Mouse (Mus musculus) midbrain, embryonic 10.5 days (tissue): Measurements from ENCODE around the gene Olfr1508. TPM values are rescaled to one million over a fixed set of nuclear protein-coding genes. Genes with fewer than 3 reads are reported as not detected.
"Not testable (repeated sequence)": the region's sequence is repeated elsewhere in the genome, so short reads cannot be mapped to it uniquely, and the experiment has no call there.

Experiments
- DNase-seq: peaks from one replicate; pipeline ENCODE4 v3.0.0-alpha.2; 2017; ENCODE audit warnings: low spot score
- H3K27ac ChIP-seq: fragments of 300-500 bp; sonication (generic); replicated peaks from 2 replicates; pipeline ENCODE4 v1.5.1; 2016; ENCODE audit warnings: mild to moderate bottlenecking
- H3K27me3 ChIP-seq: fragments of 300-500 bp; sonication (generic); 2 replicates; pipeline ENCODE4 v1.6.1; 2016; ENCODE audit warnings: low read depth, mild to moderate bottlenecking; ENCODE audit not compliant: poor library complexity, severe bottlenecking
- H3K36me3 ChIP-seq: fragments of 300-500 bp; sonication (generic); 2 replicates; pipeline ENCODE4 v1.6.1; 2016; ENCODE audit warnings: mild to moderate bottlenecking, moderate library complexity
- H3K4me1 ChIP-seq: fragments of 300-500 bp; sonication (generic); 2 replicates; pipeline ENCODE4 v1.6.1; 2016
- H3K4me3 ChIP-seq: fragments of 300-500 bp; sonication (generic); 2 replicates; pipeline ENCODE4 v1.5.1; 2016; ENCODE audit warnings: mild to moderate bottlenecking, moderate library complexity
- H3K9me3 ChIP-seq: fragments of 300-500 bp; sonication (generic); replicated peaks from 2 replicates; pipeline ENCODE4 v1.6.1; 2016; ENCODE audit warnings: mild to moderate bottlenecking
- WGBS: fragments of 180-500 bp; shearing (Covaris S2); methylation state at CpG from one replicate; pipeline ENCODE4 v1.1.7; 2016; 5-methylcytosine and 5-hydroxymethylcytosine counted together
- polyA plus RNA-seq: library from polyadenylated mRNA; unstranded; fragments of >200 nt; fragmentation: Nextera tagmentation; extraction: Ambion mirVana; gene quantifications from 2 replicates; pipeline ENCODE4 v1.2.1, GENCODE M21; 2016

Olfr1508 gene
- not detected in 2 replicates for polyA plus RNA-seq

GRCm38 (mm10) chr14:52467395-52467794, at the start of gene Olfr1508:
Olfr1508 (minus strand) TSS chr14:52467495.
- WGBS = 73% methylated on average over 2 of the region's 2 CpGs
- no peak for DNase-seq

DNA sequence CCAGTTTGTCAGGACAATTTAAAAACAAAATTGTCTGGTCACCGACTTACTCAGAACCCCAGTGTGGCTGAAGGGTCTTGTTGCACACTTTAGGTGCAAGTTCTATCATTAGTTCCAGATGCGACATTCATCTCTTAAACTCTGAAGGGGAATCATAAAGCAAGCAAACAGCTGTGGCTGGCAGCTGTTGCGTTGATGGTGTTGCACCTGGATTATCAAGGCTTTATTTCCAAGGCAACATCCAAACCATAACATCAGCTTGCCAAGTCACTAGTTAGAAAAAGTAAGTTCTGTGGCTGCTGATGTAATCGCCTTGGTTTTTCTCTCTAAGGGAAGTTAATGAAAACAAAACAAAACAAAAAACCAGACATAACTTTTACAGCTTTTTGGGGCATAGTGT, 28.2 kb upstream of the Olfr1508 start, which contains the start of gene Olfr1507:
Olfr1507 (minus strand) TSS at position 234 of the 400 bp plus-strand sequence.
- no peaks in the 10 kb centered on the region for H3K36me3 ChIP-seq
- 88% methylated on average over 4 of the region's 4 CpGs for WGBS
- H3K9me3 ChIP-seq = no peaks in the 10 kb centered on the region
- no peaks in the 10 kb centered on the region for H3K27me3 ChIP-seq
- no peaks in the 10 kb centered on the region for H3K4me1 ChIP-seq
- no peak within 1 kb of the TSS for H3K4me3 ChIP-seq
- no peak for DNase-seq
- H3K27ac ChIP-seq = no peak within 1 kb of the TSS

More at GRCm38 (mm10) chr14:52467395-52467794, at the start of gene Olfr1508:
- H3K36me3 ChIP-seq = no peaks in the 10 kb centered on the region
- H3K4me1 ChIP-seq = no peaks in the 10 kb centered on the region
- no peaks in the 10 kb centered on the region for H3K9me3 ChIP-seq
- no peaks in the 10 kb centered on the region for H3K27me3 ChIP-seq
- no peak within 1 kb of the TSS for H3K27ac ChIP-seq
- no peak within 1 kb of the TSS for H3K4me3 ChIP-seq

DNA sequence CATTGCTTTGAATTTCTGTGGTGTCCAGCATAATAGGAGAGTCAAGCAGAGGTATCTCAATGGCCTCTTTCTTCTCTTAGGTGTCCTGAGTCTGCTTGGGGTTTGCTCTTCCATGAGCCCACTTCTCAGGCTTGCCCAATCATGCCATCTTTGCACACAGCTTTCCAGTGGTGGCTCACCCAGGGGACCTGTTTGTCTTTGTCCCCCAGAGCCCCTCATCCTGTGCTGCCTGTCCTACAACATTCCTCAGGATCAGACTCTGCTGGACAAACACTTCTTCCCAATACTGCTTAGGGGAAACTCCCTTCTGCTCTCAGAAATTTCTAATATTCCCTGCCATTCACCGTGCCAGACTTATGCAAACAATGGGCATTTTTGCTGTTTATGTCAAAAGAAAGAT, 1.6 kb downstream of the Olfr1508 start:
- H3K27me3 ChIP-seq = no peaks in the 10 kb centered on the region
- H3K27ac ChIP-seq = no peak overlapping the region
- H3K4me3 ChIP-seq = no peak overlapping the region
- DNase-seq = no peak
- WGBS = 88% methylated on average over 1 of the region's 1 CpGs
- H3K4me1 ChIP-seq = no peaks in the 10 kb centered on the region
- H3K36me3 ChIP-seq = no peaks in the 10 kb centered on the region
- H3K9me3 ChIP-seq = no peaks in the 10 kb centered on the region

DNA sequence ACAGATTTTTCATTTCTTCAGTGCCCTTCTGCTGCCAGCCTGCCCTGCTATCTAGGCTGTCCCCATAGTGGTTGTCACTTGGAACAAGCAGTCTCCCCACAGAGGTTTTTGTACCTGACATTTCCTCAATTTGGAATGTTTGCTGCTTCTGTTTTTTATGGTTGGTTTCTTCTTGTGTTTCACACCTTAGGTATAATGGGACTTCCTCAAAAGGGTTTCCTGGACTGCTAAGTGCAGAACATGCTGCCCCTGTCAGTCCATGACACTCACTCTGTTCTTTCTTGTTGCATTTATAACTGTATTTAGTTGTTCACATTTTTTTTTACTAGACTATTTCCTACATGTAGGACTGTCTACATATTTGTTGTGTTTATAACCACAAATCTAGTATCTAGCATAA, 5.4 kb downstream of the Olfr1508 start:
- no peak overlapping the region for H3K4me3 ChIP-seq
- no peaks in the 10 kb centered on the region for H3K27me3 ChIP-seq
- H3K9me3 ChIP-seq = no peaks in the 10 kb centered on the region; the same call in 1 of the 2 replicates
- H3K36me3 ChIP-seq = no peaks in the 10 kb centered on the region
- no peaks in the 10 kb centered on the region for H3K4me1 ChIP-seq
- H3K27ac ChIP-seq = no peak overlapping the region
- no peak for DNase-seq

DNA sequence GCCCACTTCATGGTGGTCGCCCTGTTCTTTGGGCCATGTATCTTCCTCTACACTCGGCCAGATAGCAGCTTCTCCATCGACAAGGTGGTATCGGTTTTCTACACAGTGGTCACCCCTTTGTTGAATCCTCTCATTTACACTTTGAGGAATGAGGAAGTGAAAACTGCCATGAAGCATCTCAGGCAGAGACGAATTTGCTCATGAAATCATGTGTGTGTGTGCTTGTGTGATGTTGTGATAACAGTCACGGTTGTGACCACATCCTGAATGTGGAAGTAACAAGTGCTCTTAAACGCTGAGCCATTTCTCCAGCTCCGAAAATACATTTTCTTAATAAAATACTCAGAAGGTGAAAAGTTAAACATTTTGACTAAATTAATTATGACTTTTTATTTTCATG, 16.2 kb downstream of the Olfr1508 start:
- H3K27ac ChIP-seq = no peak overlapping the region
- 90% methylated on average over 8 of the region's 8 CpGs for whole genome bisulfite sequencing
- H3K27me3 ChIP-seq = no peaks in the 10 kb centered on the region
- no peak overlapping the region for H3K4me3 ChIP-seq
- no peaks in the 10 kb centered on the region for H3K4me1 ChIP-seq
- DNase-seq = no peak
- H3K9me3 ChIP-seq = no peaks in the 10 kb centered on the region
- no peaks in the 10 kb centered on the region for H3K36me3 ChIP-seq

GRCm38 (mm10) chr14:52442690-52443089, 24.6 kb downstream of the Olfr1508 start, which contains the start of gene Olfr1509:
Olfr1509 (plus strand) TSS chr14:52442990.
- H3K9me3 ChIP-seq = no peaks in the 10 kb centered on the region
- H3K4me3 ChIP-seq = no peak within 1 kb of the TSS

GRCm38 (mm10) chr14:52427686-52428085, 39.6 kb downstream of the Olfr1508 start:
- H3K4me3 ChIP-seq = no peak overlapping the region
- WGBS = 95% methylated on average over 1 of the region's 1 CpGs

More at GRCm38 (mm10) chr14:52442690-52443089, 24.6 kb downstream of the Olfr1508 start, which contains the start of gene Olfr1509:
- no peak for DNase-seq
- no peaks in the 10 kb centered on the region for H3K4me1 ChIP-seq
- H3K36me3 ChIP-seq = no peaks in the 10 kb centered on the region
- H3K27me3 ChIP-seq = no peaks in the 10 kb centered on the region
- no peak within 1 kb of the TSS for H3K27ac ChIP-seq

GRCm38 (mm10) chr14:52414273-52414672, 53.0 kb downstream of the Olfr1508 start, which contains the start of gene Olfr1510:
Olfr1510 (minus strand) TSS chr14:52414373.
- no peak for DNase-seq
- Histone ChIP-seq H3K27me3 (no peaks in the 10 kb centered on the region), H3K9me3 (no peaks in the 10 kb centered on the region), H3K36me3 (no peaks in the 10 kb centered on the region), H3K4me3 (no peak within 1 kb of the TSS), H3K27ac (no peak within 1 kb of the TSS), H3K4me1 (no peaks in the 10 kb centered on the region)
- 91% methylated on average over 3 of the region's 3 CpGs for WGBS

More at GRCm38 (mm10) chr14:52427686-52428085, 39.6 kb downstream of the Olfr1508 start:
- H3K27me3 ChIP-seq = no peaks in the 10 kb centered on the region
- DNase-seq = no peak
- H3K9me3 ChIP-seq = no peaks in the 10 kb centered on the region
- no peak overlapping the region for H3K27ac ChIP-seq
- H3K36me3 ChIP-seq = no peaks in the 10 kb centered on the region
- peaks cover 5% of the 10 kb centered on the region; the same call in 1 of the 2 replicates for H3K4me1 ChIP-seq

- not testable (repeated sequence) for DNase-seq, H3K9me3 ChIP-seq, H3K4me3 ChIP-seq, H3K27me3 ChIP-seq, H3K36me3 ChIP-seq, H3K27ac ChIP-seq, H3K4me1 ChIP-seq
- WGBS = 89% methylated on average over 9 of the region's 10 CpGs
These were observed 57.0 kb downstream of the Olfr1508 start for GRCm38 (mm10) chr14:52410142-52410919.

Other genes with a start within 250 kb of the Olfr1508 start
- 38.9 and 49.7 TPM in 2 replicates for gene Chd8, start 209.7 kb downstream of the Olfr1508 start, polyA plus RNA-seq
- gene Tox4, start 188.3 kb downstream of the Olfr1508 start, polyA plus RNA-seq = 50.1 and 56.1 TPM in 2 replicates
- 27.5 and 39.0 TPM in 2 replicates for gene Rab2b, start 187.9 kb downstream of the Olfr1508 start, polyA plus RNA-seq
- 60.5 and 63.8 TPM in 2 replicates for gene Mettl3, start 162.4 kb downstream of the Olfr1508 start, polyA plus RNA-seq
- gene Sall2, start 138.7 kb downstream of the Olfr1508 start, polyA plus RNA-seq = 82.4 and 90.2 TPM in 2 replicates
- gene Olfr1513, start 111.1 kb downstream of the Olfr1508 start, polyA plus RNA-seq = not detected in 2 replicates
- gene Olfr1512, start 88.3 kb downstream of the Olfr1508 start, polyA plus RNA-seq = not detected in 2 replicates
- gene Olfr1511, start 70.1 kb downstream of the Olfr1508 start, polyA plus RNA-seq = 0.21 TPM in 1 of 2 replicates, not detected in the other
- gene Olfr1510, start 53.1 kb downstream of the Olfr1508 start, polyA plus RNA-seq = not detected in 2 replicates
- gene Olfr1509, start 24.5 kb downstream of the Olfr1508 start, polyA plus RNA-seq = not detected in 2 replicates
- gene Olfr1507, start 28.3 kb upstream of the Olfr1508 start, polyA plus RNA-seq = not detected in 2 replicates